Mouse (Mus musculus): ENCODE results near the gene Zdhhc17. TPM values are rescaled to one million over a fixed set of nuclear protein-coding genes. Genes with fewer than 3 reads are reported as not detected.
A peak's percentile ranks its signal among the peaks of the same experiment; 100 is the strongest.

Zdhhc17 gene
- polyA plus RNA-seq, 1 experiment from 2014 or later, result 27.0 TPM

GRCm38 (mm10) chr10:110938841-110939549 lies 70.9 kb downstream of the Zdhhc17 start:
- TF ChIP-seq CTCF (IDR thresholded peaks at IDR 0.05; ENCODE audit: low read depth), result no peak
- Histone ChIP-seq H3K36me3 (ENCODE audit: insufficient read depth) (peaks cover 58% of the 10 kb centered on the region), H3K4me1 (ENCODE audit: insufficient read depth) (no peaks in the 10 kb centered on the region), H3K4me2 (no peak overlapping the region), H3K4me3 (ENCODE audit: low read depth, low read length) (no peak overlapping the region), H3K27me3 (ENCODE audit: insufficient read depth, low read length) (no peaks in the 10 kb centered on the region), H3K9me3 (ENCODE audit: low read depth, low read length) (no peaks in the 10 kb centered on the region), H3K9ac (no peak overlapping the region), H3K27ac (ENCODE audit: low read depth) (no peak overlapping the region)
- 78% methylated on average over 19 of the region's 19 CpGs for WGBS
- ATAC-seq (ENCODE audit: insufficient read depth), result peak; percentile 39; the same call in 1 of the 2 replicates
- peak; percentile 45 for DNase-seq

GRCm38 (mm10) chr10:110938361-110938760 lies 71.6 kb downstream of the Zdhhc17 start:
- ATAC-seq (ENCODE audit: insufficient read depth), result no peak
- no peak for TF ChIP-seq CTCF (IDR thresholded peaks at IDR 0.05; ENCODE audit: low read depth)
- Histone ChIP-seq H3K27ac (ENCODE audit: low read depth) (no peak overlapping the region), H3K4me3 (ENCODE audit: low read depth, low read length) (no peak overlapping the region), H3K9ac (no peak overlapping the region), H3K27me3 (ENCODE audit: insufficient read depth, low read length) (no peaks in the 10 kb centered on the region), H3K4me2 (no peak overlapping the region), H3K9me3 (ENCODE audit: low read depth, low read length) (no peaks in the 10 kb centered on the region), H3K4me1 (ENCODE audit: insufficient read depth) (no peaks in the 10 kb centered on the region), H3K36me3 (ENCODE audit: insufficient read depth) (peaks cover 53% of the 10 kb centered on the region)
- DNase-seq, result no peak
- 91% methylated on average over 7 of the region's 7 CpGs for WGBS

DNA sequence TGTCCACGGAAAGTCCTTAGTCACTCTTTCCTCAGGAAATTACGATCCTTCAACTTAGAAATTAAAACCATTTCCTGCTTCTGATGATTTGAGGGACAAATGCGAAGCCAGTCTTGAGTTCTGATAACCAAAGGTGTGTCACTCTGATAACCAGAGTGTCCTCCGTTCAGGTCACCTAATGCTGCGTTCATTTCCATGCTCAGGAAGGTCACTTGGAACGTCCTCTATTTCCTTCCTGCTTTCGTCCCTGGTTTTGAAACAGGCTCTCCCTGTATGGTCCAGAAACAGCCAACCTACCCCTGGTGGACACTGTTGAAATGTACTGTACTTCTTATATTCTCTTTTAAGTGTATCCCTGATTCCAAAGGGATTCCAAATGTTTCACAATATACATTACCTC lies 74.3 kb downstream of the Zdhhc17 start:
- ATAC-seq (ENCODE audit: insufficient read depth) (no peak), DNase-seq (no peak)
- H3K4me3 ChIP-seq (ENCODE audit: low read depth, low read length), result no peak overlapping the region
- H3K36me3 ChIP-seq (ENCODE audit: insufficient read depth), result peaks cover 32% of the 10 kb centered on the region
- WGBS, result 67% methylated on average over 7 of the region's 7 CpGs
- no peak overlapping the region for H3K27ac ChIP-seq (ENCODE audit: low read depth)
- no peaks in the 10 kb centered on the region for H3K27me3 ChIP-seq (ENCODE audit: insufficient read depth, low read length)
- no peaks in the 10 kb centered on the region for H3K4me1 ChIP-seq (ENCODE audit: insufficient read depth)
- peak; percentile 40 for TF ChIP-seq CTCF (IDR thresholded peaks at IDR 0.05; ENCODE audit: low read depth)
- no peak overlapping the region for H3K9ac ChIP-seq
- H3K9me3 ChIP-seq (ENCODE audit: low read depth, low read length), result no peaks in the 10 kb centered on the region
- H3K4me2 ChIP-seq, result no peak overlapping the region

- H3K27ac ChIP-seq (ENCODE audit: low read depth), result no peak overlapping the region
These were observed 74.9 kb downstream of the Zdhhc17 start for GRCm38 (mm10) chr10:110935081-110935480.

DNA sequence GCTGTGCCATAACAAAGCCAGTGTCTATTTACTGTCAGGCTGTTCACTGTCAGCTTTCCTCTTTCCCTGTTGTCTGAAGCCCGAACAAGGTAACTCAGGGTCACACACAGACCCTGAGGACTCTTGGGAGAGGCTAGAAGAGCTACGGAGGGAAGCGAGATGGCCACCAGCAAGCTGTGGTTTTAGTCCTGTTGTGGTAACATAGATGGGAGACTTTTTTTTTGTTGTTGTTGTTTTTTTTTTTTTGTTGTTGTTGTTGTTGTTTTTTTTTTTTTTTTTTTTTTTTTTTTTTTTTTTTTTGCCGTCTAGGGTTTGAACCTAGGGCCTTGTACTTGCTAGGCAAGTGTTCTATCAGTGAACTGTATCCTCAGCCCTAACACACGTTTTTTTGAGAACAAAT lies 76.4 kb downstream of the Zdhhc17 start:
- Histone ChIP-seq H3K27me3 (ENCODE audit: insufficient read depth, low read length) (no peaks in the 10 kb centered on the region), H3K27ac (ENCODE audit: low read depth) (no peak overlapping the region), H3K4me1 (ENCODE audit: insufficient read depth) (0 out of 2 replicates have a peak, but pooled peaks cover 3% of the 10 kb centered on the region), H3K4me3 (ENCODE audit: low read depth, low read length) (no peak overlapping the region), H3K36me3 (ENCODE audit: insufficient read depth) (peaks cover 24% of the 10 kb centered on the region; the same call in 1 of the 2 replicates), H3K4me2 (no peak overlapping the region), H3K9me3 (ENCODE audit: low read depth, low read length) (no peaks in the 10 kb centered on the region), H3K9ac (no peak overlapping the region)
- 74% methylated on average over 5 of the region's 5 CpGs for WGBS
- no peak for DNase-seq
- ATAC-seq (ENCODE audit: insufficient read depth), result no peak
- no peak for TF ChIP-seq CTCF (IDR thresholded peaks at IDR 0.05; ENCODE audit: low read depth)

More at GRCm38 (mm10) chr10:110935081-110935480, 74.9 kb downstream of the Zdhhc17 start:
- Histone ChIP-seq H3K4me2 (no peak overlapping the region), H3K4me3 (ENCODE audit: low read depth, low read length) (no peak overlapping the region), H3K4me1 (ENCODE audit: insufficient read depth) (no peaks in the 10 kb centered on the region), H3K9ac (no peak overlapping the region), H3K36me3 (ENCODE audit: insufficient read depth) (peaks cover 30% of the 10 kb centered on the region), H3K9me3 (ENCODE audit: low read depth, low read length) (no peaks in the 10 kb centered on the region), H3K27me3 (ENCODE audit: insufficient read depth, low read length) (no peaks in the 10 kb centered on the region)
- ATAC-seq (ENCODE audit: insufficient read depth) (no peak), DNase-seq (no peak)
- 79% methylated on average over 11 of the region's 11 CpGs for WGBS
- no peak for TF ChIP-seq CTCF (IDR thresholded peaks at IDR 0.05; ENCODE audit: low read depth)

- Histone ChIP-seq H3K36me3 (ENCODE audit: insufficient read depth) (peaks cover 12% of the 10 kb centered on the region; the same call in 1 of the 2 replicates), H3K27me3 (ENCODE audit: insufficient read depth, low read length) (no peaks in the 10 kb centered on the region), H3K9me3 (ENCODE audit: low read depth, low read length) (no peaks in the 10 kb centered on the region), H3K27ac (ENCODE audit: low read depth) (no peak overlapping the region), H3K4me3 (ENCODE audit: low read depth, low read length) (no peak overlapping the region), H3K4me1 (ENCODE audit: insufficient read depth) (peaks cover 9% of the 10 kb centered on the region; the same call in 1 of the 2 replicates), H3K4me2 (peak overlapping the region; percentile 21; the same call in 1 of the 2 replicates), H3K9ac (no peak overlapping the region)
- 56% methylated on average over 20 of the region's 20 CpGs for WGBS
- ATAC-seq (ENCODE audit: insufficient read depth) (no peak), DNase-seq (peak; percentile 50)
- TF ChIP-seq CTCF (IDR thresholded peaks at IDR 0.05; ENCODE audit: low read depth), result no peak
These were observed 77.9 kb downstream of the Zdhhc17 start for GRCm38 (mm10) chr10:110931913-110932560.

All from lung, embryonic 14.5 days (tissue).